ENCODE assay signal across 17 mouse cellular contexts in genomic region chr11:12426746-12427145, GRCm38 (mm10). TPM values are rescaled to one million over a fixed set of nuclear protein-coding genes. Genes with fewer than 3 reads are reported as not detected.
A peak's percentile ranks its signal among the peaks of the same experiment; 100 is the strongest.
DNase-seq lines count a peak whose midpoint lies in the region; ATAC-seq and TF ChIP-seq lines count a peak whose summit lies in the region.
"Had no signal": no experiment of that assay in that cellular context is flagged by ENCODE, and none has a peak within 500 bp of the region (broad histone marks: within the 10 kb centered on the region; RNA-seq: fewer than 3 reads in every experiment).

No protein-coding gene starts in this region.

- H3K4me1 ChIP-seq in midbrain, postnatal 0 days (ENCODE audit: insufficient read depth, low read length) = peaks cover 4% of the 10 kb centered on the region; the same call in 1 of the 2 replicates
- H3K4me1 ChIP-seq in midbrain, embryonic 14.5 days (ENCODE audit: control insufficient read depth, insufficient read depth, low read length) = no peaks in the 10 kb centered on the region
- no peaks in the 10 kb centered on the region; the same call in 1 of the 2 replicates for H3K4me1 ChIP-seq in stomach, postnatal 0 days (replicated peaks; ENCODE audit: control insufficient read depth, insufficient read depth)

- no peak overlapping the region for H3K4me3 ChIP-seq in midbrain, postnatal 0 days (ENCODE audit: low read depth, low read length)
- H3K4me3 ChIP-seq in midbrain, embryonic 14.5 days (replicated peaks; ENCODE audit: low read depth, low read length) = no peak overlapping the region
- H3K4me3 ChIP-seq in myocyte = no peak overlapping the region
- no peak overlapping the region for H3K4me3 ChIP-seq in stomach, postnatal 0 days (ENCODE audit: low read depth, low read length)
- H3K4me3 ChIP-seq: embryonic facial prominence, embryonic 13.5 days; forebrain, embryonic 15.5 days; midbrain, embryonic 12.5 days; neural tube, embryonic 12.5 days had no signal

- no peak overlapping the region for H3K27ac ChIP-seq in midbrain, postnatal 0 days (ENCODE audit: low read depth, low read length)
- H3K27ac ChIP-seq in midbrain, embryonic 14.5 days (replicated peaks; ENCODE audit: low read depth, low read length) = no peak overlapping the region
- no peak overlapping the region for H3K27ac ChIP-seq in stomach, postnatal 0 days (replicated peaks)
- H3K27ac ChIP-seq: embryonic facial prominence, embryonic 13.5 days; forebrain, embryonic 15.5 days; midbrain, embryonic 12.5 days; neural tube, embryonic 12.5 days had no signal

- TF ChIP-seq CTCF in midbrain, postnatal 0 days (IDR thresholded peaks at IDR 0.05) = no peak
- TF ChIP-seq CTCF in stomach, postnatal 0 days (IDR thresholded peaks at IDR 0.05; ENCODE audit: low read depth) = no peak

- WGBS in midbrain, postnatal 0 days = 73% methylated on average over 5 of the region's 5 CpGs
- 84% methylated on average over 5 of the region's 5 CpGs for WGBS in midbrain, embryonic 14.5 days
- WGBS in stomach, postnatal 0 days = 62% methylated on average over 5 of the region's 5 CpGs

- peak; percentile 15 to 23 for DNase-seq in heart, adult 18-20 months
- no peak for DNase-seq in heart, postnatal 4 days
- peak; percentile 68 for DNase-seq in midbrain, postnatal 0 days (ENCODE audit: low spot score)
- no peak for DNase-seq in midbrain, embryonic 14.5 days
- DNase-seq in gastrocnemius, adult 8-10 months (ENCODE audit: low spot score in 2 of 2) = peak; percentile 45 to 53
- no peak for DNase-seq in stomach, postnatal 0 days (ENCODE audit: low spot score)
- no peak for DNase-seq in frontal cortex, postnatal 36 days (ENCODE audit: low spot score in 2 of 2)
- DNase-seq: cerebellum, adult 8-10 months; retina, postnatal 1 day had no signal

- no peak for TF ChIP-seq POLR2A in myocyte (IDR thresholded peaks at IDR 0.05; ENCODE audit: insufficient read length, low read depth)

- H3K9ac ChIP-seq in midbrain, postnatal 0 days (replicated peaks; ENCODE audit: low read length, poor library complexity, severe bottlenecking) = no peak overlapping the region
- no peak overlapping the region for H3K9ac ChIP-seq in midbrain, embryonic 14.5 days (replicated peaks; ENCODE audit: low read length)
- no peak overlapping the region for H3K9ac ChIP-seq in stomach, postnatal 0 days (ENCODE audit: low read length)
- H3K9ac ChIP-seq: embryonic facial prominence, embryonic 13.5 days; forebrain, embryonic 15.5 days; midbrain, embryonic 12.5 days; neural tube, embryonic 12.5 days had no signal

- H3K79me2 ChIP-seq in myocyte (ENCODE audit: control insufficient read depth, insufficient read depth) = peaks cover 8% of the 10 kb centered on the region

- no peak overlapping the region for H3K4me2 ChIP-seq in midbrain, postnatal 0 days (ENCODE audit: low read depth, low read length, poor library complexity, severe bottlenecking)
- no peak overlapping the region for H3K4me2 ChIP-seq in midbrain, embryonic 14.5 days (ENCODE audit: low read length)
- peak overlapping the region; percentile 20 for H3K4me2 ChIP-seq in myocyte (ENCODE audit: low read depth)
- H3K4me2 ChIP-seq in stomach, postnatal 0 days (replicated peaks; ENCODE audit: low read depth) = no peak overlapping the region
- H3K4me2 ChIP-seq: embryonic facial prominence, embryonic 13.5 days; forebrain, embryonic 15.5 days; liver, embryonic 11.5 days; midbrain, embryonic 12.5 days; neural tube, embryonic 12.5 days had no signal

- no peaks in the 10 kb centered on the region for H3K36me3 ChIP-seq in midbrain, postnatal 0 days (ENCODE audit: insufficient read depth, low read length)
- no peaks in the 10 kb centered on the region for H3K36me3 ChIP-seq in midbrain, embryonic 14.5 days (ENCODE audit: control insufficient read depth, insufficient read depth, low read length)
- H3K36me3 ChIP-seq in myocyte (ENCODE audit: control insufficient read depth, insufficient read depth) = no peaks in the 10 kb centered on the region
- H3K36me3 ChIP-seq in stomach, postnatal 0 days (ENCODE audit: control insufficient read depth, insufficient read depth, low read length) = no peaks in the 10 kb centered on the region
- H3K36me3 ChIP-seq: embryonic facial prominence, embryonic 13.5 days; forebrain, embryonic 15.5 days; midbrain, embryonic 12.5 days; neural tube, embryonic 12.5 days had no signal

- H3K27me3 ChIP-seq in midbrain, postnatal 0 days (ENCODE audit: insufficient read depth, low read length) = no peaks in the 10 kb centered on the region
- H3K27me3 ChIP-seq in midbrain, embryonic 14.5 days (ENCODE audit: control insufficient read depth, insufficient read depth, low read length) = no peaks in the 10 kb centered on the region
- no peaks in the 10 kb centered on the region for H3K27me3 ChIP-seq in myocyte (ENCODE audit: control insufficient read depth, insufficient read depth, insufficient read length)
- H3K27me3 ChIP-seq in stomach, postnatal 0 days (ENCODE audit: control insufficient read depth, insufficient read depth, low read length) = no peaks in the 10 kb centered on the region
- H3K27me3 ChIP-seq: CH12.LX; embryonic facial prominence, embryonic 13.5 days; forebrain, embryonic 15.5 days; midbrain, embryonic 12.5 days; neural tube, embryonic 12.5 days had no signal

- no peak for TF ChIP-seq EP300 in stomach, postnatal 0 days (optimal IDR thresholded peaks at IDR 0.05)

- ATAC-seq in midbrain, postnatal 0 days (ENCODE audit: low FRiP score) = no peak
- no peak for ATAC-seq in midbrain, embryonic 14.5 days (ENCODE audit: low FRiP score, low TSS enrichment)
- ATAC-seq in stomach, postnatal 0 days (ENCODE audit: low FRiP score, low TSS enrichment) = no peak
- ATAC-seq: forebrain, embryonic 15.5 days had no signal

- H3K9me3 ChIP-seq in midbrain, postnatal 0 days (ENCODE audit: low read length) = no peaks in the 10 kb centered on the region
- H3K9me3 ChIP-seq in midbrain, embryonic 14.5 days (ENCODE audit: control insufficient read depth, low read length) = no peaks in the 10 kb centered on the region
- H3K9me3 ChIP-seq in stomach, postnatal 0 days (ENCODE audit: control insufficient read depth, low read length) = no peaks in the 10 kb centered on the region
- H3K9me3 ChIP-seq: embryonic facial prominence, embryonic 13.5 days; forebrain, embryonic 15.5 days; midbrain, embryonic 12.5 days; neural tube, embryonic 12.5 days had no signal

- H3ac ChIP-seq in myocyte (ENCODE audit: control insufficient read depth, insufficient read length) = no peak overlapping the region

TF ChIP-seq in myocyte, 11 proteins besides CTCF, POLR2A, EP300 and RAD21:
- TF ChIP-seq MYOD1 (IDR thresholded peaks at IDR 0.05; ENCODE audit: control insufficient read depth in 1 of 3, insufficient read length in 2 of 3, low read depth in 2 of 3) (no peak), TCF3 (IDR thresholded peaks at IDR 0.05; ENCODE audit: insufficient read length, low read depth) (no peak), MAX (IDR thresholded peaks at IDR 0.05; ENCODE audit: low read depth) (no peak), SRF (IDR thresholded peaks at IDR 0.05; ENCODE audit: control insufficient read depth, insufficient read length, low read depth) (no peak), CEBPB (IDR thresholded peaks at IDR 0.05; ENCODE audit: insufficient read depth, poor library complexity, severe bottlenecking) (no peak), E2F4 (IDR thresholded peaks at IDR 0.05; ENCODE audit: insufficient read depth) (no peak), REST (IDR thresholded peaks at IDR 0.05; ENCODE audit: insufficient read depth, insufficient read length) (no peak), POLR2AphosphoS2 (IDR thresholded peaks at IDR 0.05; ENCODE audit: insufficient read length, low read depth) (no peak), USF1 (IDR thresholded peaks at IDR 0.05; ENCODE audit: low read depth) (no peak), MYOG (IDR thresholded peaks at IDR 0.05; ENCODE audit: control insufficient read depth in 1 of 3, insufficient read depth in 1 of 3, insufficient read length in 2 of 3, low read depth in 2 of 3) (no peak), TCF12 (IDR thresholded peaks at IDR 0.05; ENCODE audit: insufficient read depth, poor library complexity, severe bottlenecking) (no peak)
TF ChIP-seq in myocyte: peak in this region for 0.

RNA-seq across cellular contexts. Expression of gene Cobl, which starts 38.0 kb away (rescaled TPM):
- total RNA-seq in heart, adult 18-20 months (2021) = 10 to 100 TPM; 19.1 to 21.2 TPM
- 10 to 100 TPM; 48.6 to 50.2 TPM for total RNA-seq in heart, postnatal 4 days (2021)
- 24.5 and 29.0 TPM in 2 replicates for total RNA-seq in midbrain, postnatal 0 days (2014; rRNA removed)
- 14.2 and 17.2 TPM in 2 replicates for polyA plus RNA-seq in midbrain, postnatal 0 days (2015; fragmentation: Nextera tagmentation; extraction: Ambion mirVana)
- 10.4 and 13.1 TPM in 2 replicates for polyA plus RNA-seq in midbrain, embryonic 14.5 days (2014; fragmentation: Nextera tagmentation; extraction: Ambion mirVana)
- 100 to 1,000 TPM; 116 to 159 (median 133) TPM for total RNA-seq in gastrocnemius, adult 8-10 months (2022)
- 191 TPM for polyA plus RNA-seq in myocyte (2012; fragmentation: generic; extraction: Trizol)
- polyA plus RNA-seq in stomach, postnatal 0 days (2015; fragmentation: Nextera tagmentation; extraction: Ambion mirVana) = 7.8 and 8.4 TPM in 2 replicates
- total RNA-seq: hematopoietic stem cell, adult 5-6 weeks had no signal

Comparison
In these comparisons a context has a peak if more than half of its experiments do, and no peak if none do; other contexts are left out.
1. DNase-seq: peak in heart, adult 18-20 months (2 of 2), midbrain, postnatal 0 days (single experiment) and gastrocnemius, adult 8-10 months (2 of 2); none in heart, postnatal 4 days (single experiment), midbrain, embryonic 14.5 days (single experiment), stomach, postnatal 0 days (single experiment) and frontal cortex, postnatal 36 days (0 of 2).